Mouse (Mus musculus): ENCODE measurements around the gene Eepd1. TPM values are rescaled to one million over a fixed set of nuclear protein-coding genes. Genes with fewer than 3 reads are reported as not detected.

Gene Eepd1
- polyA plus RNA-seq, 1 experiment = 13.9 TPM

- no peaks in the 10 kb centered on the region for H3K4me1 ChIP-seq (ENCODE audit: control insufficient read depth, insufficient read depth, insufficient read length, low read length)
- no peak overlapping the region for H3K27ac ChIP-seq (replicated peaks; ENCODE audit: low read depth, low read length)
These were observed 148.3 kb downstream of the Eepd1 start for GRCm38 (mm10) chr9:25629531-25630099.

More at GRCm38 (mm10) chr9:25629531-25630099, 148.3 kb downstream of the Eepd1 start:
- H3K4me3 ChIP-seq (ENCODE audit: insufficient read depth, low read depth, low read length) = no peak overlapping the region

Other genes with a start within 250 kb of the Eepd1 start
- 109 and 112 TPM in 2 replicates for gene Sept7, start 229.1 kb upstream of the Eepd1 start, polyA plus RNA-seq (2012; ENCODE audit: insufficient read depth, insufficient read length, missing spikeins)